Mouse (Mus musculus) activated CD4-positive, CD25-positive, alpha-beta regulatory T cell, adult 4 months (primary cell): ENCODE results near the gene Eef1e1. TPM values are rescaled to one million over a fixed set of nuclear protein-coding genes. Genes with fewer than 3 reads are reported as not detected.
"Not testable (repeated sequence)": the region's sequence is repeated elsewhere in the genome, so short reads cannot be mapped to it uniquely, and the experiment has no call there.

Experiments
- ATAC-seq: one replicate; pipeline ENCODE4 v1.8.0; 2017
- polyA plus RNA-seq, 2 experiments: library from polyadenylated mRNA; unstranded; fragments of 100-300 nt; shearing (Covaris generic); gene quantifications; one replicate each; pipeline ENCODE4 v1.2.1; 2017

Gene Eef1e1
- polyA plus RNA-seq, 2 experiments from 2014 or later, result 42.5 to 43.7 TPM

DNA sequence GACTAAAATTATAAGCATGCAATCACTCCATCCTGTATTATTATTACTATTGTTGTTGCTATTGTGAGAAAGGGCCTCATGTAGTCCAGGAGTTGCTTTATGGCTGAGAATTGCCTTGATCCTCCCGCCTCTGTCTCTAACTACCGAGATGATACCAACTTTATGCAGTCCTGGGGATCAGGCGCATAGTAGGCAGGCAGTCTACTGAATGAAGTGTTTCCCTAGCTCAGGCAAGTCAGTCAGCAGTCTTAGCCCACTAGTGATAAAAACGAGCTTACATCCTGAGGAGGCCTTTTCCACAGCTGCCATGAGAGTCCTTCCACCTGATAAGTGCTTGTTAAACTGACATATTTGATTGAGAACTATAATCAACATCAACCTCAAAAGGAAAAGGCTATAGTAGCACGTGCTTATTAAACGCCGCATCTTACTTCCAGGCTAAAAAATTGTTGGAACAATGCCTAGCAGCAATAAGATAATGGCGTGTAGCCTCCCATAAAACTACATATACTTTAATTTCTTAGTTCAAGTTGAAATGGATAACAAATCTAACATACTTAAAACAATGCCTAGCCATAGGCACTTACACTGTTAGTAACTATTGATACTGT lies 34.5 kb downstream of the Eef1e1 start:
- ATAC-seq, result no peak

DNA sequence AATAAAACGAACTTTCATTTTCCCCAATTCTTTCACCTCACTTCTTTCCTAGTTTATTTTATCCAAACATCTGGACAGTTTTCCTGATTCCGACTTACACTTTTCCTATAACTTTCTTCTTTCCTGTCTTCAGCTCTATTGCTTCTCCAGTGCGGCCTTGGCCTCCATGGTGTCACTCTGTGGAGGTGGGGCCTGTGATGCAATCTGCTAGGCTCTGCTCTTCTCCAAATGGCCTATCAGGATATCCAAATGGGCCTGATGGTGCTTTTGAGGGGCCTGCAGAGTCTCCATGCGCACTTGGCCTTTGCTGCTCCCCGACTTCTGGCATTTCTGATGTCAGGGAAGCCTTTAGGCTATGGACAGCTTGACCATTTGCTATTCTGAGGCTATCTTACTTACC lies 35.6 kb downstream of the Eef1e1 start:
- no peak for ATAC-seq

DNA sequence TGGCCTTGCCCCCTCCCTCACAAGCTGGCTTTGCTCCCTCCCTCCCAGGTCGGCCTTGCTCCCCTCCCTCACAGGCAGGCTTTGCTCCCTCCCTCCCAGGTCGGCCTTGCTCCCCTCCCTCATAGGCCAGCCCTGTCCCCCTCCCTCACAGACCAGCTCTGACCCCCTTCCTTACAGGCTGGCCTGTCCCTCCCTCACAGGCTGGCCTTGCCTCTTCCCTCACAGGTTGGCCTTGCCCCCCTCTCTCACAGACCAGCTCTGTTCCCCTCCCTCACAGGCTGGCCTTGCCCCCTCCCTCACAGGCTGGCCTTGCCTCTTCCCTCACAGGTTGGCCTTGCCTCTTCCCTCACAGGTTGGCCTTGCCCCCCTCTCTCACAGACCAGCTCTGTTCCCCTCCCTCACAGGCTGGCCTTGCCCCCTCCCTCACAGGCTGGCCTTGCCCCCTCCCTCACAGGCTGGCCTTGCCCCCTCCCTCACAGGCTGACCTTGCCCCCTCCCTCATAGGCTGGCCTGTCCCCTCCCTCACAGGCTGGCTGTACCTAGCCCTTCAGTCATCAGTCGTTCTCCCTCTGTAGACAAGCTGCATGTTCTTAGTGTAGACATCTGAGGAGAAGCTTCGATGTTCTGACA lies 40.7 kb downstream of the Eef1e1 start:
- ATAC-seq, result not testable (repeated sequence)

- no peak for ATAC-seq
Measured at GRCm38 (mm10) chr13:38616887-38617286, 42.0 kb downstream of the Eef1e1 start.

GRCm38 (mm10) chr13:38615656-38616055 lies 43.2 kb downstream of the Eef1e1 start:
- ATAC-seq, result no peak

DNA sequence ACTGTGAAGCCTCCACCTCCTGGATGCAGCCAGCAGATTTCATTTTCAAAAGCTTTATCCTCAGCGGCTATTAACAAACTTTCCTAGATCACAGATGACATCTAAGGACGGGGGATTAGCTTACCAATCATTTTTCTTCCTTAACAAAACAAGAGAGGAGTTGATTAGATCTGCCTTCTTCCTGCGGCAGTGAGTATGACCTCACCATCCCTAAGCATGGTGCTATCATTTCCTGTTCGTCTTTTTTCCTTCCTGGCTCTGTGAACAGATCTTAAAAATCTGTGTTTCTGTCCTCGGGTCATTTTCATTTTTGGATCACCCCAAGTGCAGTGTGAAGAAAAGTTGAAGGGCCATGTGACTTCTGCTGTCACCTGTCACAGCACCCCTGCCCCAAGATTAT lies 44.6 kb downstream of the Eef1e1 start:
- ATAC-seq, result no peak

GRCm38 (mm10) chr13:38613583-38613982 lies 45.3 kb downstream of the Eef1e1 start:
- ATAC-seq, result no peak

DNA sequence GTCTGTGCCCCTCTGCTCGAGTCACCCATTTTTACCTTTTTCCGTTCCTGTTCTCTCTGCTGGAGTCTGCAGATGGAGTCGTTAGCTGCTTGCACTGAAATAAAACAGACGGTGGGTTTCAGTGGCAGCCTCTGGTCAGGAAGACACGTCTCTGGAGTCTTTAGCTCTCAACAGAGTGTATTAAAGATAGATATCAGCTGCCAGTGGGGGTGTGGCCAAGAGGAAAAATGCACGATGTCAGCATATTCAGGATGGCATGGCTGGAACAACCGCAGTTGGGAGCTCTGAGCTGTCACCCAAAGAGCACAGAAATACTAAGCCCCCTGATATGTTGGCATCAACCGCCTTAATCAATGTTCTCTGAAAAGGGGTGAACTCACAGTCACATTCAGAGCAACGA lies 46.2 kb downstream of the Eef1e1 start:
- ATAC-seq, result no peak

DNA sequence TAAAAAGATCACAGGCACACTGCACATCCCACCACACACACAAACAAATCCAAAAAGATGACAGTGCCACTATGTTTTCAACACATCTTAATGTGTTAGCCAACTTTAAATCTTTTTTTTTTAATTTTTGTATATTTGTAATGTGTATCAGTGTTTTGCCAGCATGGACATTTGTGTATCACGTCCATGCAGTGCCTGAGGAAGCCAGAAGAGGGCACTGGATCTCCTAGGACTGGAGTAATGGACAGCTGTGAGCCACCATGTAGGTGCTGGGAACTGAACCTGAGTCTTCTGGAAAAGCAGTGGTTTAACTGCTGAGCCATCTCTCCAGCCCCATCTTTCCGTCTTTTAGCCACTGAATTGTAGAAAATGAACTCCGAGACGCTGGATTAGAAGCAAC lies 46.7 kb downstream of the Eef1e1 start:
- no peak for ATAC-seq

- ATAC-seq, result no peak
Measured at GRCm38 (mm10) chr13:38610336-38610735, 48.5 kb downstream of the Eef1e1 start.

DNA sequence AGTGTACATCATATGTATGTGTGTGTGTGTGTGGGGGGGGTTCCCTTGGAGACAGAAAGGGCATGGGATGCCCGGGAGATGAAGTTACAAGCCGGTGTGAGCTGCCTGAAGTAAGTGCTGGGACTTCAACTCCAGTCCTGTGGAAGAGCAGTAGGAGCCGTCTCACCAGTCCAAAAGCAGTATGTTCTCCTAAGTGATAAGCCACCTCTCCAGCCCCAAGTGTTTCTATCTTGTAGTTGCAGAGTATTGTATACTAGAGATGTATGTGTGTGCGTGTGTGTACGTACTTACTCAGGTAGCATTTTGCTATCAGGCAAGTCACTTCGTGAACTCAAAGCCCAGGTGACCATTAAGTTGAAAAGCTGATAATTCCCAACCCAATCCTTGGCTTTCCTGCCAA lies 51.7 kb downstream of the Eef1e1 start:
- ATAC-seq, result no peak

GRCm38 (mm10) chr13:38605353-38605752 lies 53.5 kb downstream of the Eef1e1 start:
- ATAC-seq, result no peak

DNA sequence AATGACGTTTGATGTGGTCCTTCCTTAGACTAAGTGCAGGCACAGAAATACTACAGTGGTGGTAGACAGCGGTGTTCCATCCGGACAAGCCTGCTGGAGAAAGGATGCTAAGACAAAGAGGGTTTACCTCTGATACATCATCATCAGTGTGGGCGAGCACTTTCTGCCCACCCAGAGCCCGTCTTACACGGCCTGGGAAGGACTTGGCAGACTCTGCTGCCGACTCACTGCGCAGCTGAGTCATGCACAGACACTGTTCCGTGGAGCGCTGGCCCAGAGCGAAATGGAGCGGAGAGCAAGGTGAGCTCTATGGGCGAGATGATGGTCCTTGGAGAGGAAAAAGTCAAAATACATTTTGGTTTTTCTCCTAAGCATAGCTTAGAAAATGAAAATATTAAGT lies 55.9 kb downstream of the Eef1e1 start:
- no peak for ATAC-seq

GRCm38 (mm10) chr13:38602243-38602832 lies 56.5 kb downstream of the Eef1e1 start:
- ATAC-seq, result no peak

GRCm38 (mm10) chr13:38600811-38601210 lies 58.0 kb downstream of the Eef1e1 start:
- no peak for ATAC-seq

GRCm38 (mm10) chr13:38597076-38597475 lies 61.8 kb downstream of the Eef1e1 start:
- ATAC-seq, result no peak

- no peak for ATAC-seq
Measured at GRCm38 (mm10) chr13:38596461-38596860, 62.4 kb downstream of the Eef1e1 start.

Other genes starting within 250 kb of the Eef1e1 start
- gene Txndc5, start 130.2 kb downstream of the Eef1e1 start, polyA plus RNA-seq, result 10 to 100 TPM; 23.6 to 35.9 TPM
- 1 to 10 TPM; 4.6 to 6.3 TPM for gene Bloc1s5, start 23.9 kb downstream of the Eef1e1 start, polyA plus RNA-seq